Mouse (Mus musculus) layer of hippocampus, adult 2 months (tissue): Measurements from ENCODE around the gene Gstm4. TPM values are rescaled to one million over a fixed set of nuclear protein-coding genes. Genes with fewer than 3 reads are reported as not detected.
"Not testable (repeated sequence)": the region's sequence is repeated elsewhere in the genome, so short reads cannot be mapped to it uniquely, and the experiment has no call there.

Source experiments
- DNase-seq, 2 experiments: peaks; one replicate each; pipeline ENCODE4 v3.0.0; 2022; ENCODE audit warnings: low spot score in 2 of 2
- H3K27ac ChIP-seq: fragments of 200-600 bp; 2 replicates; pipeline ENCODE4 v1.8.1; 2022
- H3K4me3 ChIP-seq: fragments of 200-600 bp; 2 replicates; pipeline ENCODE4 v1.8.1; 2022; ENCODE audit warnings: mild to moderate bottlenecking
- CTCF ChIP-seq: fragments of 200-600 bp; conservative IDR thresholded peaks from 2 replicates; pipeline ENCODE4 v1.8.1; 2022; ENCODE audit warnings: antibody characterized with exemption, mild to moderate bottlenecking, moderate library complexity
- total RNA-seq, 2 experiments: library from RNA; stranded (reverse); gene quantifications; 2 replicates each; pipeline ENCODE4 v1.2.3; 2021

Gene Gstm4
- total RNA-seq, 2 experiments from 2014 or later, result 11.5 to 12.3 TPM

DNA sequence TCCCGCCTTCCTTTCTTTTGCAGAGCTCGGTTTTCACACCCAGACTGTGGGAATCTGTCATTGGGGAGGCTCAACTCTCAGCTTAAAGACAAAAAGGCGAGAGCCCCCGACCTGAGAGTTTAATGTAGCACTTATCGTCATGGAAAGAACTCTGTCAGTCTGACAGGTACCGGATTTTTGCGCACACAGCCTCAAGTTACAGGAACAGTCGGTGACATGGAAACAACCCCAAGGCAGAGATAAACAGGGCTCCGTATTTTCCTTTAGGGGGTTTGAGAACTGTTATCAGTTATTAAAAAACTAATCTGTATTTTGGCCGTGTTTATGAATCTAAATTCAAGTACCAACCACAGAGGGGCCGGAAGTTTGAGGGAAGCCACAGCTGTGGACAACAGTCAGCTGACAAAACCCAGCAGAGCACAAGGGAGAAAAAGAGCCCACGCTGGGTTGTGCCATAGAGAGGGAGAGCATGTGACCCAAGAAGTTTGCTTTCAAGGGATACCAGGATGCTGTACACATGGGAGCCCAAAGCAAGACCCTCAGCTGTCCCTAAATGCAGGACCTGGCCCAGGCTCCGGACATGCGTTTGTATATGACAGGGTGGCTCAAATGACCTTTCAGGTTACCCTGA is 26.4 kb downstream of the Gstm4 start:
- no peak for DNase-seq
- peak overlapping the region; percentile 61 for H3K4me3 ChIP-seq
- TF ChIP-seq CTCF, result no peak
- H3K27ac ChIP-seq, result peak overlapping the region; percentile 95

DNA sequence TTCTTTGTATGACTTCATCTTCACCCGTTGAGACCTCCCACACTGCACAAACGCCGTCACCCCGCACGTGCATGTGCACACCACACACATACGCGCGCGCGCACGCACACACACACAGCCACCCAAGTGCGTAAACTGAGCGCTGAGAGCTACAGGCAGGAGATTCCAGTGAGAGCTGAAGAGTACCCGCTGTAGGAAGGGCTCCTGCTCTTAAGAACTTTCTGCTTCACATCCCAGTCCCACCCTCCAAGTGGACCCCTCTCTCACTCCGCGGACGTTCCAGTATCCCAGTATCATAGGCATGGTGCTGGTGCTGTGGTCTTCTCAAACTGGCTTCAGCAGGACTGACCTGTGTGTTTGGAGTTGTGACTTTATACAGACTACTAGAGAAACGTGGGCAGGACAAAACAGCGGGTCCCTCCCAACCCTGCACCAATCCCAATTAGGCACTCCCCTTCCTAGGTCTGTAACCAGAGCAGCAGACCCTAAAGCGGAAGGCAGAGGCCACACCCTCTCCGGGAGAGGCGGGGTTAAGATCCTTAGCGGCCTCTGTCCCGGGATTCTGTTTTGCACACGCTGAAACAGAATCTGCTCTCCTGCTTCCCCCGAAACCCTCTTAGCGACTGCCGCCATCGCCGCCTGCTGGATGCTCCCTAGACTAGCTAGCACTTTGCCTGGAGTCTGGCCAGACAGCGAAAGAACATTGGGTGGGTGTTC is 27.1 kb downstream of the Gstm4 start, which contains the start of gene Gstm1:
TSS of gene Gstm1 (minus strand) at position 501 of the 717 bp plus-strand sequence.
- peak; percentile 94 to 95 for DNase-seq
- peak; percentile 92 for TF ChIP-seq CTCF
- H3K27ac ChIP-seq, result peak within 1 kb of the TSS; percentile 95
- peak within 1 kb of the TSS; percentile 61 for H3K4me3 ChIP-seq

DNA sequence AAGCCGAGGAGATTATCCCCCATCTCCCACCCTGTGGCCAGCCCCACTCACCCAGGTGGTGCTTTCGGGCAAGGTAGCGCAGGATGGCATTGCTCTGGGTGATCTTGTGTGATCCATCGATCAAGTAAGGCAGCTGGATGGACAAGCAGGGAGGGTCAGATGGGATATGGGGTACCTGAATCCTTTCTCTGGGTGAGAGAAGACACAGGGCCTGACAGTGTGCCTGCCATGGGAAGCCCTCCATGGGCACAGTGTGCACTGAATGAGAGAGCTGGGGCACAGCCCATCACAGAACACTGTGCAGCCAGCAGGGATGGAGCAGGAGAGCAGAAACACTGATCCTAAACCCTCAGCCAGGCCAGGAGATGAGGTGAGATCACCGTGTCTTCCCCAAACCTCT is 28.2 kb downstream of the Gstm4 start:
- H3K27ac ChIP-seq, result peak overlapping the region; percentile 95
- not testable (repeated sequence) for DNase-seq
- peak overlapping the region; percentile 61 for H3K4me3 ChIP-seq

DNA sequence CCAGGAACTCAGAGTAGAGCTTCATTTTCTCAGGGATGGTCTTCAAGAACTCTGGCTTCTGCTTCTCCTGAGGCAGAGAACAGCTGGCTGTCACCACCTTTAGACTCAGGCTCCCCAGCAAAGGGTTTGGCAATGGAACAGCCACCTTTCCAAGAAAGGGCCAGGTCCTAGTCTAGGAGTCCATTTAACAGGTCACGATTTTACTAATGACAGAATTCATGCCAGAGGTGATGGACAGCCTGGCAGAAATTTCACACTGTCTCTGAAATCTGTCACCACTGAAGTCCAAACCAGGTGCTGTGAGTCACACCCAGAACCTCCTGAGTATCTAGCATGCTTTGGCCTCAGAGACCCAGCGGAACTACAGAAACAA is 29.7 kb downstream of the Gstm4 start:
- DNase-seq, result no peak
- Histone ChIP-seq H3K27ac (peak overlapping the region; percentile 95), H3K4me3 (peak overlapping the region; percentile 61)
- no peak for TF ChIP-seq CTCF

DNA sequence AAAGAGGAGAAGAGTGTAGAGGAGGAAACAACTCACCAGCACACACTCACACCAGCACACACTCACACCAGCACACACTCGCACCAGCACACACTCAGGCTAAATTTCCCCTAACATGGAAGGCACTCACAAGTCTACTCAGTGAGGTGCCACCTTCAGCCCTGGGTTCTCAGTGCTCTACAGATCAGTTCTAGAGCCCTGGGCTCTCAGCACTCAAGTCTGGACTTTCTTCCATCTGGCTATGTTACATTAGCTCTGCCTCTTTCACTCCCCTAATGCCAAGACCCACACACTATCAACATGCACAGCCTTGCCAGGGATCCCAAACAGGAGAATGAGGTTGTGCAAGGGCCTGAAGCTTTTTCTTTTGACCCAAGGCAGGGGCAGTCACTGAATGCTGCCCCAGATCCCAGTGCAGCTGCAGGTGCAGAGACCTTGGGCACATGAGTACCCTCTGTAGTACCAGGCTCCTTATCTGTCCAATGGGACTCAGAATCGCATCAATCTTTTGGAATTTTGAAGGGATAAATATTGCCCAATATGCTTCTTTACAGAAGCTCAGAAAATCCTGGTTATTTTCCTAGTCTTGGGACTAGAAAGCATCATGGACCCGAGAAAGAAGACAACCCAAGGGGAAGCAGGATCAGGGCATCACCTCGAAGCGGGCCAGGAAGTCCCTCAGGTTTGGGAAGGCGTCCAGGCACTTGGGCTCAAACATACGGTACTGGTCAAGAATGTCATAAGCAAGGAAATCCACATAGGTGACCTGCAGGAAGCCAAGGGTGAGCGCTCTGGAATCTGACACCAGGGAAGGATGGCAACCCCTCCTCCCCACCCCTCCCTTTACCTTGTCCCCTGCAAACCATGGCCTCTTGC is 30.4 kb downstream of the Gstm4 start:
- peak overlapping the region; percentile 95 for H3K27ac ChIP-seq
- H3K4me3 ChIP-seq, result peak overlapping the region; percentile 22; the same call in 1 of the 2 replicates
- DNase-seq, result no peak
- no peak for TF ChIP-seq CTCF

DNA sequence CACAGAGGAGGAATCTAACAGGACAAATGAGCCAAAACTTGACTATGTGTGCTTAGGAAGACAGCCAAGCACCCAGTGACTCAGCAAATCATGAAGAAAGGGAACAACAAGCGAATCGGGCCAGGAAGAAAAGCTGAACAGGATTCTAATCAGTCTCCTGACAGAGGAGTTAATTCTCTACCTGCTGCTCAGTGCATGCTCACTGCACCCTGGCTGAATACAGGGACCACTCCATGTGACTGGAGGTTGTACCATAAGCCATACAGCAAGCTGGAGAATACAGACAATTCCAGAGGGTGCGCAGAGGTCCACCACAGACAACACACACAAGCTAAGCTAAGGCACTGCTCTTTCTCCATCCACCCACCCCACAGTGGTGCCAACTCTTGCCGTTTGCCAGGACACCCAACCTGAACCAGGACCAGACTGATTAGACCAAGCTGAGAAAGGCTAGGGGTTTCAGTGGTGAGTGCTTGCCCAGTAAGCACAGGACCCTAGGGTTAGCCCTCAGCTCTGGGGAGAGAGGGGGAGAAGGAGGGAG is 31.3 kb downstream of the Gstm4 start:
- DNase-seq, result peak; percentile 65 to 81
- Histone ChIP-seq H3K27ac (peak overlapping the region; percentile 91), H3K4me3 (peak overlapping the region; percentile 35; the same call in 1 of the 2 replicates)
- TF ChIP-seq CTCF, result no peak

DNA sequence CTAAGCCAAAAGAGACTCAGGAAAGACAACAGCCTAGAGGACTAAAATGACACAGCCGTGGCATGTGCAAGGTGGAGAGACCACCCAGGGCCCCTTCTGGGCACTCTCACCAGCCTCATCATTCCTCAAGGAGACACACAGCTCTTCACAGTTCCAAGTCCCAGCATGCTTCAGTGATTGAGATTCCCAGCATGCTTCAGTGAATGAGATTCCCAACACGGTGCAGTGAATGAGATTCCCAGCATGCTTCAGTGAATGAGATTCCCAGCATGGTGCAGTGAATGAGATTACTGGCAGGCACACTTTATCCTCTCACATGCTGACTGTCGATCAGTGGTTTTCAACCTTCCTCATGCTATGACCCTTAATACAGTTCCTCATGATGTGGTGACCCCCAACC is 33.1 kb downstream of the Gstm4 start:
- Histone ChIP-seq H3K27ac (peak overlapping the region; percentile 65; the same call in 1 of the 2 replicates), H3K4me3 (no peak overlapping the region)
- DNase-seq, result no peak
- no peak for TF ChIP-seq CTCF

DNA sequence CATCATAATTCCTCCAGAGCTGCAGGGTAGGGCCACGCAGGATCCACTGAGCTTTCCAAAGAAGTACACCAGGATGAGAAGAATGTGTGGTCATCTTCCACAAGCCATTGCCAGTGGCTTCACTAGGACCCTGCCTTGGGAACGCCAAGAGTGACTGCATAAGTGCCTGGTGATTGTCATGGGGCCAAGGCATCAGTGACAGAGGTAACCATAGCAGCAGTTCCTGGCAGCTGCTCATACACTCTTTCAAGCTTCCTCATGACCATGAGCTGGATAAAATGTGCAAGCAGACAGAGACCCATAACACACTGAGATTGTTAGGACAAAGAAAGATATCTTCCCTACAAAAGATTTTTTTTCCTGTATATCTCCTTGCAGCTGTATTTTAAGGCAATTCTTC is 34.4 kb downstream of the Gstm4 start:
- Histone ChIP-seq H3K27ac (peak overlapping the region; percentile 80), H3K4me3 (no peak overlapping the region)
- DNase-seq, result peak; percentile 49 to 50
- TF ChIP-seq CTCF, result no peak

DNA sequence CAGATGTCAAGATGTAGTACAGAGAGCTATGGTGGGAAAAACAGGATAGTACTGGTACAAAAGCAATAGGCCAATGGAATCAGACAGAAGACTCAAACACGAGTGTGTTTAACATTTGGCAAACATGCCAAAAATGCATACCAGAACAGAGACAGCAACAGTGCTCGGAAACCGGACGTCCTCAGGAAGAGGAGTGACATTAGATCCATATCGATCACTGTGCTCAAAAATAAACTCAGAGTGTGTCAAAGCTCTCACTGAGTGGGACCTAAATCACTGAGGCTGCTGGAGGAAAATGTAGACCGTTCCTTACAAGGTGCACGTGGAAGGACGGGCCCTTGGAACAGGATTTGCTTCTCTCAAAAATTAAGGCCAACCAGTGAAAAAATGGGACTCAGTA is 42.7 kb downstream of the Gstm4 start:
- Histone ChIP-seq H3K4me3 (no peak overlapping the region), H3K27ac (no peak overlapping the region)
- TF ChIP-seq CTCF, result no peak
- DNase-seq, result no peak

DNA sequence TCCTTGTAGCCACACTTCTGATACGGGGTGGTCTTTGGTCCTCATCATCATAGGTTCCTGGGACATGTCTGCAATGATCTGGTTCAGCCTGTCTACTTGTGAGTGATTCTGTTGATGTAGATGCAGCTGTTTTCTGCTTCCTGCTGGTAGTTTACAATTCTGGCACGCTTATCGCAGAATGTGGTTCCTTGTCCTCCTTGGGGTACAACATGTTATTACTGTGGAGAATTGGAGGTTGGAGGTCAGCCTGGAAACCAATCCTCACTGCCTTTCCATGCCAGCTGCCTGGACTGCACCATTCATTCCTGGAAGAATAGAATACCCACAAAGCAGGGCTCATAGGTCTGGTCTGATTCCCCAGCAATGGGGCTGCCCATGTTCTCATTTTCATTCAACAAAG is 45.2 kb downstream of the Gstm4 start:
- Histone ChIP-seq H3K27ac (no peak overlapping the region), H3K4me3 (no peak overlapping the region)
- no peak for DNase-seq
- TF ChIP-seq CTCF, result no peak

DNA sequence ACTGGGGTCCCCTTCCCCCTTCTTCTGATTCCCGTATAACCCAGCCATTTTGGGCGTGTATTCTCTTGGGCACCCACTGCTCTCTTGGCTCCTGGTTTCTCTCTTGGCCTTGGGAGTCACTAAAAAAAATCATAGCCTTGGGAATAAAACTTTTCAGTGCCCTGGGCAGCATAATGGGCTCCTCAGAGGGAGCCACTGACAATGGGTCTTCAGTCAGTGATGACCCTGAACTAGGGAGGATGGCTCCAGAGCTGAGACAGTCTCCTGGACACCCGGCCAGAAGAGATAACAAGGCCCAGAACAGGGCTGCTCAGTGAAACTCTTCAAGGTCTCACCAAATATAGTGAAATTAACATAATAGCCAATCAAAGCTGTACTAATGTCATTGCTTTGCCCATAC is 46.1 kb downstream of the Gstm4 start:
- no peak for DNase-seq
- Histone ChIP-seq H3K27ac (no peak overlapping the region), H3K4me3 (no peak overlapping the region)
- no peak for TF ChIP-seq CTCF

DNA sequence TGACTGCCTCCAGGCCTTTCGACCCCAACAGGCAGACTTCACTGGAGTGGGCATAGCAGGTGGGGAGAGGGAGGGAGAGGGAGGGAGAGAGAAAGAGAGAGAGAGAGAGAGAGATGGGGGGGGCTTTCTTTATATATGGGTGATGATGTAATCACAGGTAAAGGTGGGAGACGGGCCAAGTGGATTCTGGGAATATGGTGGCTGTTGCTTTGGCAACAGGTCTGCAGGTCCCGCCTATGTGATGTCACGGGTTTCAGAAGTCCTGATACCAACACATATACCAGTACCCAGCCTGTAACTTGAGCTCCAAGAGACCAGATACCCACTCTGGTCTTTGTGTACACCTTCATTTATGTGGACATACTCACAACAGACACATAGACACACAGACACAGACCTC is 48.1 kb downstream of the Gstm4 start:
- Histone ChIP-seq H3K27ac (no peak overlapping the region), H3K4me3 (no peak overlapping the region)
- DNase-seq, result no peak
- TF ChIP-seq CTCF, result no peak

DNA sequence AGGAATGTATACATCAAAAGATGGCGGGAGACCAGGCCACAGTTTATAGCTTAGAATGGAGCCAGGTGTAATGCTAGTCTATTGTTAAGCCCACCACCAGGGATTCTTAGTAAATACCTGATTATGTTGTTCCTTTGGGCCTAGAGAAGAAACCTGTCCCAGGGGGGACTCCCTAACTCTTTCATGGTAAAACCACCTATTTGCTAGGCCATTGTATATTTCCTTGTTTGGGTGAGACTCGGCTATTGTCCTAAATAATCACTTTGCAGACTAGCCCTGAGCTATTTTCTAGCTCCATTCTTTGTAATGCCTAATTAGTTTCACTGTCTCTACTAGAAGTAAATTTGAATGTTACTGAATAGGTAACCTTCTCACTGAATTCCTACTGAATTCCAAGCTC is 48.7 kb downstream of the Gstm4 start:
- H3K4me3 ChIP-seq, H3K27ac ChIP-seq, DNase-seq: not testable (repeated sequence)

Other genes with a start within 250 kb of the Gstm4 start
- not detected for gene Eps8l3, start 167.7 kb downstream of the Gstm4 start, total RNA-seq
- gene Gstm5, start 149.1 kb downstream of the Gstm4 start, total RNA-seq, result 100 to 1,000 TPM; 282 to 304 TPM
- gene Gstm7, start 113.1 kb downstream of the Gstm4 start, total RNA-seq, result 100 to 1,000 TPM; 173 to 177 TPM
- 10 to 100 TPM; 16.6 to 19.5 TPM for gene Gstm6, start 101.1 kb downstream of the Gstm4 start, total RNA-seq
- gene Gstm3, start 75.6 kb downstream of the Gstm4 start, total RNA-seq, result not detected
- 1 to 10 TPM; 2.3 to 3.6 TPM for gene Gstm2, start 58.4 kb downstream of the Gstm4 start, total RNA-seq
- 100 to 1,000 TPM; 350 to 371 TPM for gene Gstm1, start 26.9 kb downstream of the Gstm4 start, total RNA-seq
- gene Ampd2, start 41.8 kb upstream of the Gstm4 start, total RNA-seq, result 10 to 100 TPM; 74.0 to 76.7 TPM
- not detected for gene Gnat2, start 47.9 kb upstream of the Gstm4 start, total RNA-seq
- gene Gnai3, start 101.3 kb upstream of the Gstm4 start, total RNA-seq, result 10 to 100 TPM; 28.0 to 28.4 TPM
- gene Gpr61, start 110.0 kb upstream of the Gstm4 start, total RNA-seq, result 10 to 100 TPM; 17.3 to 18.0 TPM
- 10 to 100 TPM; 69.7 to 79.0 TPM for gene Amigo1, start 141.4 kb upstream of the Gstm4 start, total RNA-seq
- 10 to 100 TPM; 16.3 to 16.8 TPM for gene Cyb561d1, start 156.3 kb upstream of the Gstm4 start, total RNA-seq
- 10 to 100 TPM; 31.9 to 34.6 TPM for gene Atxn7l2, start 166.0 kb upstream of the Gstm4 start, total RNA-seq
- gene Sypl2, start 181.8 kb upstream of the Gstm4 start, total RNA-seq, result 1 to 10 TPM; 2.0 to 3.0 TPM
- 10 to 100 TPM; 68.2 to 76.8 TPM for gene Psma5, start 212.0 kb upstream of the Gstm4 start, total RNA-seq
- gene Sort1, start 239.2 kb upstream of the Gstm4 start, total RNA-seq, result 100 to 1,000 TPM; 360 to 361 TPM